Mouse (Mus musculus) retina, embryonic 14.5 days (tissue): Measurements from ENCODE around the gene Xylt1.

Source experiments
- DNase-seq: peaks from one replicate; pipeline ENCODE4 v3.0.0-alpha.2; 2015; ENCODE audit warnings: low spot score

The Xylt1 gene

GRCm38 (mm10) chr7:117481404-117481803 is 100.6 kb downstream of the Xylt1 start:
- DNase-seq, result no peak

GRCm38 (mm10) chr7:117482701-117483100 is 101.9 kb downstream of the Xylt1 start:
- no peak for DNase-seq

- DNase-seq, result no peak
These were observed 103.8 kb downstream of the Xylt1 start for GRCm38 (mm10) chr7:117484589-117484988.

- no peak for DNase-seq
These were observed 104.3 kb downstream of the Xylt1 start for GRCm38 (mm10) chr7:117484989-117485536.

- DNase-seq, result no peak
These were observed 105.8 kb downstream of the Xylt1 start for GRCm38 (mm10) chr7:117486425-117487172.

- no peak for DNase-seq
These were observed 106.4 kb downstream of the Xylt1 start for GRCm38 (mm10) chr7:117487173-117487490.

GRCm38 (mm10) chr7:117489973-117490372 is 109.2 kb downstream of the Xylt1 start:
- no peak for DNase-seq

GRCm38 (mm10) chr7:117490500-117491205 is 109.9 kb downstream of the Xylt1 start:
- no peak for DNase-seq

GRCm38 (mm10) chr7:117491495-117491894 is 110.7 kb downstream of the Xylt1 start:
- no peak for DNase-seq

- DNase-seq, result no peak
These were observed 113.4 kb downstream of the Xylt1 start for GRCm38 (mm10) chr7:117494210-117494609.

- DNase-seq, result no peak
These were observed 114.0 kb downstream of the Xylt1 start for GRCm38 (mm10) chr7:117494618-117495310.

- DNase-seq, result no peak
These were observed 115.0 kb downstream of the Xylt1 start for GRCm38 (mm10) chr7:117495751-117496150.

GRCm38 (mm10) chr7:117498173-117498572 is 117.4 kb downstream of the Xylt1 start:
- no peak for DNase-seq

GRCm38 (mm10) chr7:117501355-117502181 is 120.8 kb downstream of the Xylt1 start:
- peak; percentile 27 for DNase-seq

GRCm38 (mm10) chr7:117502415-117502814 is 121.6 kb downstream of the Xylt1 start:
- no peak for DNase-seq

GRCm38 (mm10) chr7:117503714-117504113 is 122.9 kb downstream of the Xylt1 start:
- no peak for DNase-seq

- DNase-seq, result no peak
These were observed 125.0 kb downstream of the Xylt1 start for GRCm38 (mm10) chr7:117505791-117506190.

- DNase-seq, result no peak
These were observed 126.6 kb downstream of the Xylt1 start for GRCm38 (mm10) chr7:117507351-117507750.

- DNase-seq, result no peak
These were observed 127.3 kb downstream of the Xylt1 start for GRCm38 (mm10) chr7:117508090-117508489.

GRCm38 (mm10) chr7:117510113-117510512 is 129.3 kb downstream of the Xylt1 start:
- no peak for DNase-seq

GRCm38 (mm10) chr7:117512301-117512700 is 131.5 kb downstream of the Xylt1 start:
- DNase-seq, result no peak

GRCm38 (mm10) chr7:117515794-117516193 is 135.0 kb downstream of the Xylt1 start:
- no peak for DNase-seq
